Mouse (Mus musculus): ENCODE measurements at regions not wholly inside any gene's neighbourhood (a gene's known extent, or its start where the extent isn't known, plus 50 kb on each side); places are given as distances from the start of the nearest gene placed in this dataset.

DNA sequence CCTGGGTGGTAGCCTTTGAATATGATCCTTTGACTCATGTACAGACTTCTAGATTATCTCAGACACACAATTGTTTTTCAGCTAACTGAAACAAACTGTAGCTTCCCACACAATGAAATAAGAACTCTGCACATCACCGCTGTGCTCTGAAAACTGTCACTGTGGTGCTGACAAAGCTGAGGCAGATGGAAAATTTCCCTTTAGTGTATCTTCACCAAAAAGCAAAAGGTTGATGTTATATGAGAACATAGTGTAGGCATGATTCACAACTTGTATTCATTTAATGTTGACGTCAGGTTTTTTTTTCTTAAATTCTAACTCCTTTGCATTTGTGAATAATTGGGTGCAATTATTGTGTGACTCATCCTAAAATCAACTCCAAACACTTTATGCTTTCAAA is 264.1 kb upstream of the Actbl2 start:
- no peak for DNase-seq (ENCODE audit: low read depth)

- DNase-seq (ENCODE audit: low read depth), result no peak
Measured at GRCm38 (mm10) chr13:110991121-110991520, 263.7 kb upstream of the Actbl2 start.

GRCm38 (mm10) chr13:110994596-110994995 is 260.2 kb upstream of the Actbl2 start:
- DNase-seq (ENCODE audit: low read depth), result no peak

DNA sequence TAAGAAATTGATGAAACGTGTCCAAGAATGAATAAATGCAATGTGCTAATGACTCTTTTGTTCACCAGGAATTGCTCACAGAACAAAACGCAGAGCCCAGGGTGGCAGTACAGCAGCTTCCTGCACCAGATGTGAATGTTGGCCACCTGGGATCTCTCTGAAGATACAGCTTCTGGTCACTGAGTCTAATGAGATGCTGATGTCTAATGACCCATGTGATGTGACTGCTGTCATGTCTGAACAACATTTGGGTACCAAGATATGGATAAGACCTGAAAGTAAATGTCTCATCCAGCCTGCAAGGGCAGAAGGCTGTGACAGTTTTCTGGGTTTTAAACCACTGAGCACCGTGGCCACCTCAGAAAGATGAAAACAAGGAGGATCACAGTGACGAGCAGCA is 252.1 kb upstream of the Actbl2 start:
- no peak for DNase-seq (ENCODE audit: low read depth)

- no peak for DNase-seq (ENCODE audit: low read depth)
Measured at GRCm38 (mm10) chr13:111014142-111014541, 240.7 kb upstream of the Actbl2 start.

DNA sequence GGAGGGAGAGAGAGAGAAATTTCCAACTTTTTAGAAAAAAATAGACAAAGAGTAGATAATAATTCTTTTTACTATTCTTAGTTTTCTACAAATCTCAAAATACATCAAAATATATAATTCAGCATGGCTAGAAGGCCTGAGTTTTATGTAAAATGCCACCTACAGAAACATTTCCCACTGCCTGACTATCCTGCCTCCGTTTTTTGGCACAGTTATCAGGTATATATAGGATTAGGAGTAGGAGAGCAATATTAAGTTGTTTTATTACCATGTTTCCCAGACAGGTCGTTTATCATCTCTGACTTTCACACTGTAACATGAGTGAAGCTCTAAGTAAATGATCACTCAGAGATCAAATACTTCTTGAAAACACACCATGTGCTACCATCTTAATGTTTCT is 224.7 kb upstream of the Actbl2 start:
- DNase-seq (ENCODE audit: low read depth), result no peak

GRCm38 (mm10) chr13:111031633-111032032 is 223.2 kb upstream of the Actbl2 start:
- peak; percentile 3 for DNase-seq (ENCODE audit: low read depth)

GRCm38 (mm10) chr13:111043637-111044036 is 211.2 kb upstream of the Actbl2 start:
- DNase-seq (ENCODE audit: low read depth), result no peak

- no peak for DNase-seq (ENCODE audit: low read depth)
Measured at GRCm38 (mm10) chr13:111044328-111045002, 210.3 kb upstream of the Actbl2 start.

GRCm38 (mm10) chr13:111050097-111050496 is 204.7 kb upstream of the Actbl2 start:
- peak; percentile 12 for DNase-seq (ENCODE audit: low read depth)

GRCm38 (mm10) chr13:111055817-111056216 is 199.0 kb upstream of the Actbl2 start:
- no peak for DNase-seq (ENCODE audit: low read depth)

DNA sequence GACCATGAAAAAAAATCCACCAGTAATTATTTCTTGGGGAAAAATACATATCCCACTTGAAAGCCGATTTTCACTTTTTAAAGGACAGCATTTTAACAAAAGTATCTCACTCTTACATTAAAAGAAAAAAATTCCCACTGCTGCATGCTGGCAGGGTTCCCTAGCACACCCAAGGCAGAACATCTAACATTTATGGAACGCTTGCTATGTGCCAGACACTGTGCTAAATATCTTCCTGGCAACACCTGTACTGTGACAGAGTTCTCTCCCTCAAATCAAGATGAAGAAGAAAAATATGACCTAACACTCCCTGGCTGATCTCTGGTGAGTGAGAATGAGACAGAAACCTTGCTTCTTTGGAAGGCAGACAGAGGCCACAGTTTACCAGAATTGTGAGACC is 167.1 kb upstream of the Actbl2 start:
- DNase-seq (ENCODE audit: low read depth), result no peak

- DNase-seq (ENCODE audit: low read depth), result no peak
Measured at GRCm38 (mm10) chr13:111096071-111096470, 158.7 kb upstream of the Actbl2 start.

DNA sequence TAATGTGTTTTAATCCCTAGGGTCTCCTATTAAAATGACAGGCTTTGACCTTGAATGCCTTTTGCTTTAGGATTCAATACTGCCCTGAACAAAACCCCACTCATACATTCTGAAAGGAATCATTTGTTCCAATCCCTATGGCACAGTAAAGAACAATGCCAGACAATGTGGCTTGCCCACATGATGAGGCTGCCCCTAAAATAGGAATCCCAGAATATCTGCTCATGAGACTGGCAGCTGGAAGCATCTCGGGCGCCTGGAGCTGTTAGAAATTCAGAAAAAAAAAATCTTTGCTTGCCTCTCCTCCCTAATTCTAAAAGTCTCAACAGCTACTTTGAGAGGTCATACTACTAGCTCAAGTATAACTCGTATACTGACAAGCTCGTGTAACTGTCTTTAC is 157.5 kb upstream of the Actbl2 start:
- no peak for DNase-seq (ENCODE audit: low read depth)

- no peak for DNase-seq (ENCODE audit: low read depth)
Measured at GRCm38 (mm10) chr13:111098738-111099137, 156.1 kb upstream of the Actbl2 start.

GRCm38 (mm10) chr13:111099252-111099651 is 155.6 kb upstream of the Actbl2 start:
- DNase-seq (ENCODE audit: low read depth), result no peak

DNA sequence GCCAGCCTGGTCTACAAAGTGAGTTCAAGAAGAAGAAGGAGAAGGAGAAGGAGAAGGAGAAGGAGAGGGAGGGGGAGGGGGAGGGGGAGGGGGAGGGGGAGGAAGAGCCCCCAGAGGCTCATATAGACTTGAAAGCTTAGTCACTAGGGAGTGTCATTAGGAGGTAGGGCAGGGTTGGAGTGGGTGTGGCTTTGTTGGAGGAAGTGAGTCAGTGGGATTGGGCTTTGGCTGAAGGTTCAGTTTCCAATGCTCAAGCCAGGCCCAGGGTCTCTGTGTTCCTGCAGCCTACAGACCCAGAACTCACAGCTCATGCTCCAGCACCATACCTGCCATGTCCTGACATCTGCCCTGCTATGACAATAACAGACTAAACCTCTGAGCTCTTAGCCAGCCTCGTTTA is 154.4 kb upstream of the Actbl2 start:
- no peak for DNase-seq (ENCODE audit: low read depth)

GRCm38 (mm10) chr13:111104567-111105219 is 150.1 kb upstream of the Actbl2 start:
- DNase-seq (ENCODE audit: low read depth), result no peak

- DNase-seq (ENCODE audit: low read depth), result peak; percentile 13
Measured at GRCm38 (mm10) chr13:111131108-111131507, 123.7 kb upstream of the Actbl2 start.

- no peak for DNase-seq (ENCODE audit: low read depth)
Measured at GRCm38 (mm10) chr13:111136392-111136791, 118.4 kb upstream of the Actbl2 start.

DNA sequence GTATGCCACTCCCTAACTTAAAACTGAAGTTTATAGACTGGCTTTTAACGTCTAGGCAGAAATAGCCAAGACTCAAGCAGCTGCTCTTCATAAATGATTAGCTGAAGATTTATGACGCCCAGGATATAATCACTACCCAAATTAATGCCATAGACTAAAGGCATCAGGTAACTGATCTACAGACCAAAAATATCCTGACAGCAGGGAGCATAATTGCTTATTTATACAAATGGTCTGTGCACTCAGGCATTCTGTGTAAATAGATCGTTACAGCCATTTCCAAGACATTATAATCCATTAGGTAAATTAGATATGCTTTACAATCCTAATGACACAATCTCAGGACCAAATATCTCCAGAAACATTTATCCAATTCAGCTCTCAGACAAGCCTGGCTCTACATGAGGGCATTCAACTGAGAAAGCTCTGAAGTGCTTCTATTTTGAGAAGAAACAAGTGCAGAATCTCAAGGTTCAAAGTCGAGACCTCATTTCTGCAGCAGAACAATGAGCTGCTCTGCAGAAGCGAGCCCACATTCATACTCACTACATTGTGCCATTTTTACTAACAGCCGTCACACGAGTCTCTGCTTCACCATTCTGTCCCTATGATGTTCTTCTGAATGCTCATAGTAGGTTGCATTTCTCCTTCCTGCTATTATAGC is 111.9 kb upstream of the Actbl2 start:
- no peak for DNase-seq (ENCODE audit: low read depth)

- no peak for DNase-seq (ENCODE audit: low read depth)
Measured at GRCm38 (mm10) chr13:111144721-111145120, 110.1 kb upstream of the Actbl2 start.

GRCm38 (mm10) chr13:111157921-111158638 is 96.7 kb upstream of the Actbl2 start:
- DNase-seq (ENCODE audit: low read depth), result no peak

Measured in NIH3T3 (cell line).